Mouse (Mus musculus) limb, embryonic 14.5 days (tissue): ENCODE results near the gene Nudt19. TPM values are rescaled to one million over a fixed set of nuclear protein-coding genes. Genes with fewer than 3 reads are reported as not detected.

Experiments
- ATAC-seq: fragments of 200-750 bp; cut with Nextera tagmentation; 2 replicates; pipeline ENCODE4 v1.8.0; 2017; ENCODE audit warnings: low read depth, moderate number of reproducible peaks, moderate TSS enrichment; ENCODE audit not compliant: low FRiP score
- DNase-seq: peaks from one replicate; pipeline ENCODE4 v3.0.0-alpha.2; 2015; ENCODE audit warnings: low spot score
- H3K27ac ChIP-seq: fragments of 300-500 bp; sonication (generic); replicated peaks from 2 replicates; pipeline ENCODE4 v1.5.1; 2014; ENCODE audit warnings: low read depth, mild to moderate bottlenecking, low read length, moderate library complexity, mixed read lengths
- H3K27me3 ChIP-seq: fragments of 300-500 bp; sonication (generic); 2 replicates; pipeline ENCODE4 v1.6.1; 2014; ENCODE audit warnings: low read length, mixed read lengths; ENCODE audit not compliant: control insufficient read depth, insufficient read depth
- H3K36me3 ChIP-seq: fragments of 300-500 bp; sonication (generic); 2 replicates; pipeline ENCODE4 v1.6.1; 2014; ENCODE audit warnings: mild to moderate bottlenecking, low read length, moderate library complexity, mixed read lengths; ENCODE audit not compliant: control insufficient read depth, insufficient read depth
- H3K4me1 ChIP-seq: fragments of 300-500 bp; sonication (generic); 2 replicates; pipeline ENCODE4 v1.6.1; 2014; ENCODE audit warnings: antibody characterized with exemption, low read length, mixed read lengths; ENCODE audit not compliant: control insufficient read depth, insufficient read depth
- H3K4me2 ChIP-seq: fragments of 300-500 bp; sonication (generic); replicated peaks from 2 replicates; pipeline ENCODE4 v1.6.1; 2014; ENCODE audit warnings: low read depth, mild to moderate bottlenecking, low read length, moderate library complexity; ENCODE audit not compliant: severe bottlenecking
- H3K4me3 ChIP-seq: fragments of 300-500 bp; sonication (generic); replicated peaks from 2 replicates; pipeline ENCODE4 v1.5.1; 2014; ENCODE audit warnings: low read length
- H3K9ac ChIP-seq: fragments of 300-500 bp; sonication (generic); 2 replicates; pipeline ENCODE4 v1.6.1; 2014; ENCODE audit warnings: mild to moderate bottlenecking, low read depth, low read length, moderate library complexity; ENCODE audit not compliant: severe bottlenecking
- H3K9me3 ChIP-seq: fragments of 300-500 bp; sonication (generic); 2 replicates; pipeline ENCODE4 v1.6.1; 2016; ENCODE audit warnings: low read length; ENCODE audit not compliant: control insufficient read depth
- POLR2A ChIP-seq: fragments of 200-500 bp; IDR thresholded peaks from 2 replicates; pipeline ENCODE4 v1.8.0; 2012; ENCODE audit warnings: inconsistent platforms, mild to moderate bottlenecking, moderate library complexity, borderline replicate concordance; ENCODE audit not compliant: insufficient read depth, insufficient read length; ENCODE audit errors: extremely low read depth
- WGBS: fragments of 180-500 bp; shearing (Covaris S2); extraction: QIAGEN DNeasy Blood & Tissue Kit; methylation state at CpG from one replicate; pipeline ENCODE4 v1.1.7; 2014; 5-methylcytosine and 5-hydroxymethylcytosine counted together
- polyA plus RNA-seq, 2 experiments: library from polyadenylated mRNA; depleted of rRNA in 1 of 2; stranded (reverse) in 1 of 2; unstranded in 1 of 2; fragments of >200 nt; fragmentation: Nextera tagmentation in 1 of 2; extraction: Ambion mirVana in 1 of 2; gene quantifications; 2 replicates each; pipeline versions ENCODE4 v1.2.1 to v1.2.3; 2012 to 2014

Nudt19 gene
- polyA plus RNA-seq, 2 experiments: 25.8 to 49.0 TPM

DNA sequence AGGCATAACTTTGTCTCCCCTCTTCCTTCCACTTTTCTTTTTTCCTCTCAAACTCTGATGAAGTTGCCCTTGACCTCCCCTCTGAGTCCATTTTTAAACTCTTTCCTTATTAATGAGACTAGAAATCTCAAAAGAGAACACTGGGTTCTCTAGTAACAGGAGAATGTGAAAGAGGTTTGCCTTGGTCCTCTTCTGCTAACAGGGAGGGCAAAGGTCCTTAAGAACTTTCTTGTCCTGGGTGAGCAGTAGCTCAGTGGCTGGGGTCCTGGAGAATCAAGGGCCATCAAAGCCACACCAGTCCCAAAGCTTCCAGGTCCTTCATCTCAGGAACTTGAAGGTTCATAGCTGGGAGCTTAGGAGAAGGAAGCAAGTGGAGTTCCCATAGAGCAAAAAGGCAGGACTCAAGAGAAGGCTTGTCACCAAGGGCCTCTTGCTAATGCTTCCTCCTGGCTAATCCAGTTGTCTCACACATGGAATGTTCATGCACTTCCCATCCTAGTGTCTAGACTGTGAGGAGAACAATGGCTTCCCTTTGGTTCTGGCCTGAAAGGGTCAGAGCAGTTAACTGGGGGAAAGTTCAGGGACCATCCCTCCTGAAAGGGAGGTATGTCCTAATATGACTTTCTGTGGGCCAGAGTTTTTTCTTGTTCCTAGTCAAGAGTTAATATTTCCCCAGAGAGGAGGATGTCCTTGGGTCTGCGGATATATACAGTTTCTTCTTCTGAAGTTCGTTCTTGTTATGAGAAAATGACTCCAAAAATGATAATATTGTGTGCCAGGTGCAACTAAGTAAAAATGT, 8.2 kb upstream of the Nudt19 start:
- Histone ChIP-seq H3K9ac (no peak overlapping the region), H3K27me3 (no peaks in the 10 kb centered on the region), H3K36me3 (no peaks in the 10 kb centered on the region), H3K4me2 (no peak overlapping the region), H3K4me3 (no peak overlapping the region), H3K9me3 (no peaks in the 10 kb centered on the region), H3K4me1 (no peaks in the 10 kb centered on the region), H3K27ac (no peak overlapping the region)
- DNase-seq (no peak), ATAC-seq (no peak)
- WGBS: 86% methylated on average over 2 of the region's 2 CpGs
- TF ChIP-seq POLR2A: no peak

DNA sequence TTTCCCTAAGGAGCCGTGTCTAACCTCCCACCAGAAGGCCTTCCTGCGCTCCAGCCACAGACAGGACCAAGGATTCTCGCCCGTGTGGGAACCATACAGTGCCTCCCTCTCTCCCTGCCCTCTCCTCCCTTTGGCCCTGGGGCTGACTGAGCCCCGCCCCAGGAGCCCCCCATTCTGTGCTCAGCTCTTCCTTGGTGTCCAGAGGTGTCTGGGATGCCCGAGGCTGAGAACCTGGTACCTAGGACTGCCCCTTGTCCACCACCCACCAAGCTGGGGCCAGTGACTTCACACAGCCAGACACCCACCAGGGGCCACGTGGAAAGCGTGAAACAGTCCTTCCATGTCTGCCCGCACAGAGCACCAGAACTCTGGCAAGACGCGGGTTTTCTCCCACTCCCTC, 7.0 kb upstream of the Nudt19 start:
- no peak for TF ChIP-seq POLR2A
- Histone ChIP-seq H3K9ac (no peak overlapping the region), H3K9me3 (no peaks in the 10 kb centered on the region), H3K36me3 (no peaks in the 10 kb centered on the region), H3K27me3 (no peaks in the 10 kb centered on the region), H3K4me2 (no peak overlapping the region), H3K27ac (no peak overlapping the region), H3K4me3 (no peak overlapping the region), H3K4me1 (no peaks in the 10 kb centered on the region)
- DNase-seq (no peak), ATAC-seq (no peak)
- WGBS: 65% methylated on average over 11 of the region's 11 CpGs

DNA sequence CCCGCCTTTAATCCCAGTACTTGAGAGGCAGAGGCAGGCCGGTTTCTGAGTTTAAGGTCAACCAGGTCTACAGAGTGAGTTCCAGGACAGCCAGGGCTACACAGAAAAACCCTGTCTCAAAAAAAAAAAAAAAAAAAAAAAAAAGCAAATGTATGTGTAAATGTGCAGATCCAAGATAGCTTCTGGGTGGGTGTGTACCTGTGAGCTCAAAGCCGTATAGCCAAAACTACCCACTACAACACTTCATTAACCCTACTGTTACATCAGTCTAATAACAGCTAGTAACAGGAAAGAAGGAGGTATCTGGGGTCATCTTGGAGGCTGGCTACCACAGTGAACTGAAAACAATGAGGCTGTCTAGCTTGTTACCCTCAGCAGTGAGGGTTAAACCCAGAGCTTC, 3.7 kb upstream of the Nudt19 start:
- ATAC-seq (no peak), DNase-seq (no peak)
- H3K4me2 ChIP-seq: no peak overlapping the region
- H3K4me3 ChIP-seq: no peak overlapping the region
- H3K27ac ChIP-seq: no peak overlapping the region
- TF ChIP-seq POLR2A: no peak
- no peak overlapping the region for H3K9ac ChIP-seq
- H3K9me3 ChIP-seq: no peaks in the 10 kb centered on the region
- H3K27me3 ChIP-seq: no peaks in the 10 kb centered on the region
- no peaks in the 10 kb centered on the region for H3K36me3 ChIP-seq
- H3K4me1 ChIP-seq: 0 out of 2 replicates have a peak, but pooled peaks cover 3% of the 10 kb centered on the region
- 89% methylated on average over 3 of the region's 3 CpGs for WGBS

DNA sequence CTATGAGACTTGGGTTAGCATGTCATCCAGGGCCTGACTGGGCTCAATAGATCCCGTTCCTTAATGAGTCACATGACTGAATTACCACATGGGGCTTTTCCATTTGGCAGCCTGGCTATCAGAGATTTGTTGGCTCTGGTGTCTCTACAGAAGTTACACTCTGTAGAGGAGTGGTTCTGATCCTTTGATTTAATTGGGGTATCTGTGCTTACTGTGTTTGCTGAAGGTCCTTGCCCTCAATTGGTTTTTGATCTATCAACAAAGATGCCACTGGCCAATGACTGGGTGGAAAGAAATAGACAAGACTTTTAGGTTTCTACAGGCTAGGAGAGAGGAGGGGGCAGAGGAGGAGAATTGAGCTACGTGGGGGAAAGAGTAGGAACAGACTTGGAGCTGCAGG, 2.6 kb upstream of the Nudt19 start:
- Histone ChIP-seq H3K9me3 (no peaks in the 10 kb centered on the region), H3K27me3 (no peaks in the 10 kb centered on the region), H3K36me3 (no peaks in the 10 kb centered on the region), H3K27ac (no peak overlapping the region), H3K4me3 (no peak overlapping the region), H3K4me1 (peaks cover 7% of the 10 kb centered on the region; the same call in 1 of the 2 replicates), H3K4me2 (no peak overlapping the region), H3K9ac (no peak overlapping the region)
- ATAC-seq (no peak), DNase-seq (no peak)
- no peak for TF ChIP-seq POLR2A
- 47% methylated on average over 2 of the region's 2 CpGs for WGBS

DNA sequence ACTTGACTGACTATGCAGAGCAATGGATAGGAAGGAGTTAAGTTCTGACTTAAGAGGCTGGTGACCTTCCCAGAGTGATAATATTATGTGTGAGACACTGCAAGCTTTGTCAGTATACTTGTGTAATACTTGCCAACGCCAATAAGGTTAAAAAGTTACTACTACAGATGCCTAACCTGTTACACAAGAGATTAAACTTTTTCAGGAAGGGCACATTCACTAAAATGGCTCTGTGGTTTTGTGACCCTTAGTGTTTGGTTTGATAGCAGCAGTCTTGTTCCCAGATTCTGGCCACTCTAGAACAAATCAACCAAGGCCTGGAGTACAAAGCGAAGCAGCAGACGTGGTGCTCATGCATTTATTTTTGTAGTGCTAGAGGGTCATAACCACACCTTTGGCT, 1.5 kb upstream of the Nudt19 start:
- no peak overlapping the region for H3K9ac ChIP-seq
- no peaks in the 10 kb centered on the region for H3K9me3 ChIP-seq
- TF ChIP-seq POLR2A: no peak
- no peak overlapping the region for H3K4me3 ChIP-seq
- H3K36me3 ChIP-seq: no peaks in the 10 kb centered on the region
- H3K4me1 ChIP-seq: peaks cover 7% of the 10 kb centered on the region; the same call in 1 of the 2 replicates
- ATAC-seq (no peak), DNase-seq (no peak)
- WGBS: 80% methylated on average over 3 of the region's 3 CpGs
- H3K27ac ChIP-seq: no peak overlapping the region
- H3K4me2 ChIP-seq: no peak overlapping the region
- H3K27me3 ChIP-seq: no peaks in the 10 kb centered on the region
